Mouse (Mus musculus) gastrocnemius, postnatal 10 days (tissue): Measurements from ENCODE around the gene Mthfd1l. TPM values are rescaled to one million over a fixed set of nuclear protein-coding genes. Genes with fewer than 3 reads are reported as not detected.

Experiments
- DNase-seq: peaks from one replicate; pipeline ENCODE4 v3.0.0; 2021; ENCODE audit warnings: mixed read lengths
- total RNA-seq, 2 experiments: library from RNA; stranded (reverse); gene quantifications; 2 replicates each; pipeline ENCODE4 v1.2.3; 2021

Gene Mthfd1l
- total RNA-seq, 2 experiments from 2014 or later, result 4.7 to 4.8 TPM

DNA sequence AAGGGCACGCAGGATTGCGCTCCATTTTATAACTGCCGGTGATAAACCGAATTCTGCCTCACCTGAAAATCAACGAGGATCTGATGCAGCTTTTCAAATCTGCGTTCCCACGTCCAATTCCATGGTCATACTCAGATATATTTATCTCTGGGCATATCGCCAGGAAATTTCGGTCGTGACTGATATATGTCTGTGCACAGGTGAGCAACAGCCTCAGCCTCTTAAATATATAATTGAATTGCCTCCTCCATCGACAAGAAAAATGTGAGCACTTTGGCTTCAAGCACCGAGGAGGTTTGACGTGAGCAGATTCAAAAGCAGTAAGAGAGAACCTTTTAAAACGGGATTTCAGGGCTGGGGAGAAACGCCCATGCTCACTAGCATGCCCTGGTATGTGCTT lies 236.1 kb downstream of the Mthfd1l start:
- no peak for DNase-seq

DNA sequence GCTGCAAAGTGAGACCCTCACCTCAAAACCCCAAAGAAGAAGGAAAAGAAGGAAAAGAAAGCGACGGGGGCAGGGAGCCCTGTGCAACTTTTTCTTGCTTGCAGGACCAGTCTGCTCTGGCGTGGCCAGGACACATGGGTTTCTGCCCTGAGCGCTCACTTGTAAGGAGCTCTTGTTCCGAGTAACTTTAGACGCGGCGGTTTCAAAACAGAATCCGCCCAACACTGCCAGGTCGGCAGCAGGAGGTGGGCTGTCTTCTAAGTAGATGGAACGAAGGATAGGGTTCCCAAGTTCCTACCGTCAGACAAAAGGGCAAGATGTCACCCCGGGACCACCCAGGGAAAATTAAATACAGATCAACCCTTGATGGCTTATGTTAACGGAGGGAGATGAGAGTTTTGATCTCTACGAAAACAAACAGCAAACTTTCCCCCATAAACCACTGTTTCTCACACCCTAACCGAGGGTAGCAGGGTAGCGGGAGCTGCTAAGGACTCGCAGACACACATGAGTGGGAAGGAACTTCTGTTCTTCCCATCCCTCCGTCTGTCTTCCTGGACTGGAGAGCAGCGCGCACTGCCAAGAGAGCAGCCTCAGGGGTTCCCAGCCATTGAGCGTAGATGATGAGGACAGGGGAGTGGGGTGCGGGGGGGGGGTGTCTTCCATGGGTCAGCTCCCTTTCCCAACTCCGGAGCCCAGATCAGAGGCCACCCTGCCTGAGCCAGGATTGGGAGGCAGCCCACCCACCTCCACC lies 237.6 kb downstream of the Mthfd1l start:
- DNase-seq, result peak; percentile 12

DNA sequence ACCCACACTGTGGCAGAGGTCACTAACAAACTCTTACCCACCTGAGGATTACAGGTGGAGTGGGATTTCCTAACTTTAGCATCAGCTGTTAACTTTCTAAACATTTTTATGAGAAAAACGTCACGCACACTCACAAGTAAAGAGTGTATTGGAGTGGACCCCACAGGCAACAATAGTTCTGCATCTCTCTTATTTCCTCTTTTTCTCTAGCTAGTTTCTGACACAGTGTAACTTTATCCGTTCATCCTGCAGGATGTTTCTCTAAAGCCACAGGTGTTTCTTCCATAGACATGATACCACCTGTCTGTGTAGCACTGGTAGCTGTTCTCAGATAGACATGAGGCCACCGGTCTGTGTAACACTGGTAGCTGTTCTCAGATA lies 238.1 kb downstream of the Mthfd1l start:
- DNase-seq, result no peak

Other genes starting within 250 kb of the Mthfd1l start
- 10 to 100 TPM; 13.3 to 16.3 TPM for gene Plekhg1, start 232.8 kb upstream of the Mthfd1l start, total RNA-seq